Mouse (Mus musculus) G1E-ER4 (cell line): ENCODE measurements around the gene Notum. TPM values are rescaled to one million over a fixed set of nuclear protein-coding genes. Genes with fewer than 3 reads are reported as not detected.

Experiments
- GATA1 ChIP-seq: IDR thresholded peaks from one replicate; pipeline ENCODE4 v1.8.0; 2012; ENCODE audit warnings: low read length, inconsistent platforms
- polyA plus RNA-seq: library from polyadenylated mRNA; stranded (reverse); fragments of >175 nt; gene quantifications from 2 replicates; pipeline ENCODE4 v1.2.3, GENCODE M21; 2012

Notum gene
- polyA plus RNA-seq, 1 experiment = not detected

DNA sequence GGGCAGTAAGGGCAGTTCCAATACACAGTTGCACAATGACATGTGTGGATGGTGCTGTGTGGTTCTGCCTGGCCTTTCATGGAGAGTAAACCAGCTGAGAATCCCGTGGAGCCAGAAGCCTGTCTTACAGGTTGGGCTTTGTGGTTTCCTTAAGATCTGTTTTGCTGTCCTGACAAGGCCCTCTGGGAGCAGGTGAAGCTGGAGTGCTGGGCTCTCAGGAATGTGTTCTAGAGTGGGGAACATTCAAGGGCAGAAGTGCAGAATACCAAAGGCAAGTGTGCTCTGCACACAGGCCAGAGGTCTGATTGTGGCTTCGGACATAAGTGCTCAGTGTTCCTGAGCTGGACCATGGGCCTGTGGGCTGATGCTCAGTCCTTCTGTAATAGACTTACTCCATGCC, 23.7 kb upstream of the Notum start:
- TF ChIP-seq GATA1 = no peak

DNA sequence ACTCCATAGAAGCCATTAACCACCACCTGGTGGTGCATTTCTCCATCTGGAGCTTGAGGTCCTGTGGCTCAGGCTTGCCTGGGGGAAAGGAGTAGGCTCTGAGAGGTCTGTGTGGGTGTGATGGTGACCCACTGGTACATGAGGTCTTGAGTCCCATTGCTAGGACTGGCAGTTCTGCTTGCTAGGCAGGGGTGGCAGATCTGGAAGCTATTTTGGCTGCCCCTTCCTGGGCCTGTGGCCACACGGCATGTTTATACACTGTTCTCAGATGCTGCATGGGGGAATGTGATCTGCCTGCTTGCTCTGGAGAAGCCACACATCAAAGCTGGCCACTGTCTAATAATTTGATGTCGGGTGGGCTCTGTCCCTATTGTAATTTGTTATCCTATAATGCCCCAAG, 23.1 kb upstream of the Notum start:
- TF ChIP-seq GATA1 = no peak

DNA sequence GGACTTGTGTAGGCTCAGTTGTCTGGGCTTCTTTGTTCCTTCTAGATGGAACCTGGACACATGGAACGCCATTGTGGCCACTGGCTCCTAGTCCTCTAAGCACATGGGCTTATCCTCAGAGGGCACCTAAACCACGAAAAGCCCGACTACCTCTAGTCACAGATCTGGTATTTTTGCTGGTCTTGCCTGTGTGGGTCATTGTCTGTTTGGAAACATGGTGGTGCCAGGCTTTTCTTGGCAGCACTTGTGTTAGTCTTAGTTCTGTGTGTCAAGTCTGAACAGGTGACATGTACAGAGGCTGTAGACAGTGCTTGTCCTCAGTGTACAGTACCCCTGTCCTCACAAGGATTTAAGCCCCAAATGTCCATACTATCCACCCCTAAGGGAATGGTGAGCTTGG, 22.6 kb upstream of the Notum start:
- TF ChIP-seq GATA1 = no peak

- TF ChIP-seq GATA1 = no peak
Measured at GRCm38 (mm10) chr11:120682683-120683082, 21.7 kb upstream of the Notum start.

DNA sequence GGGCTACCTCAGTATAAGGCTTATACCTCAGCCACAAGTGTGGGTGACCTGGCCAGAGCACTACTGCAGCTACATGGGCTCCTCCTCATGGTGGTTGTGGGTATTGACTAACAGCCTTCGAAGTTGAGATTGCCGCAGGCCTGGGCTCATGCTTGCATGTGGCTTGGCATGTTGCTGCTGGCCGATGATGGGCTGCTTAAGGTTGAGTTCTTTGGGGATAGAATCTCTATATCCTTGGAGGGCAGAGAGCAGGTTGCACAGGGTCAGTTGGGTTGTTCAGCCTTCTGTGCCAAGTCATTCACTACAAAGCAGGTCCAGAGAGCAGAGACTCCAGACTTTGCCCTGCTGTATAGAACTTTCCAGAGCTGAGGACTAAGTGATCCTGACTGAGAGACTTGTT, 18.9 kb upstream of the Notum start:
- no peak for TF ChIP-seq GATA1

GRCm38 (mm10) chr11:120676951-120677350, 16.0 kb upstream of the Notum start:
- no peak for TF ChIP-seq GATA1

DNA sequence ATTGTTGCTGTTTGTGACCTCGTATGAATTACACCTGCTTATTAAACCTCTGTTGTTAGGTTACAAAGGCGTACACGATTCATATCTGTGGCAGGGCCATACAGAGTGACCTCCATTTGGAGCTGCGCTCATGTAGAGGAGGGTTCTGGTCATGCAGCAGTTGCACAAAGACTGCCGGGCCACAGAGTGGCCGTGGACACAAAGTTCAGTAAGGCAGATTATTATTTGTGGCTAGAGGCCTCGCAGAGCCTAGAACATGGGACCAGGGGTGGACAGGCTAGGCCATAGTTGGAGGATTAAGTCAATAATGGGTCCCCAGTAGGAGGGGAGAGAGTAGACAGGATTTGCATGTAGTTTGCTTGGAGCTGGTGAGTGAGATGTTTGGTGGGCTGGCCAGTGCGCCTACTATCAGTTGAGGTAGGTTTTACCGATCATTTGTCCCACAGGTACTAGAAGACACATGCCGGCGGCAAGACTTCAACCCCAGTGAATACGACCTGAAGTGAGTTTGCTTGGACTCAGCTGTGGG, 12.7 kb upstream of the Notum start:
- TF ChIP-seq GATA1 = no peak

DNA sequence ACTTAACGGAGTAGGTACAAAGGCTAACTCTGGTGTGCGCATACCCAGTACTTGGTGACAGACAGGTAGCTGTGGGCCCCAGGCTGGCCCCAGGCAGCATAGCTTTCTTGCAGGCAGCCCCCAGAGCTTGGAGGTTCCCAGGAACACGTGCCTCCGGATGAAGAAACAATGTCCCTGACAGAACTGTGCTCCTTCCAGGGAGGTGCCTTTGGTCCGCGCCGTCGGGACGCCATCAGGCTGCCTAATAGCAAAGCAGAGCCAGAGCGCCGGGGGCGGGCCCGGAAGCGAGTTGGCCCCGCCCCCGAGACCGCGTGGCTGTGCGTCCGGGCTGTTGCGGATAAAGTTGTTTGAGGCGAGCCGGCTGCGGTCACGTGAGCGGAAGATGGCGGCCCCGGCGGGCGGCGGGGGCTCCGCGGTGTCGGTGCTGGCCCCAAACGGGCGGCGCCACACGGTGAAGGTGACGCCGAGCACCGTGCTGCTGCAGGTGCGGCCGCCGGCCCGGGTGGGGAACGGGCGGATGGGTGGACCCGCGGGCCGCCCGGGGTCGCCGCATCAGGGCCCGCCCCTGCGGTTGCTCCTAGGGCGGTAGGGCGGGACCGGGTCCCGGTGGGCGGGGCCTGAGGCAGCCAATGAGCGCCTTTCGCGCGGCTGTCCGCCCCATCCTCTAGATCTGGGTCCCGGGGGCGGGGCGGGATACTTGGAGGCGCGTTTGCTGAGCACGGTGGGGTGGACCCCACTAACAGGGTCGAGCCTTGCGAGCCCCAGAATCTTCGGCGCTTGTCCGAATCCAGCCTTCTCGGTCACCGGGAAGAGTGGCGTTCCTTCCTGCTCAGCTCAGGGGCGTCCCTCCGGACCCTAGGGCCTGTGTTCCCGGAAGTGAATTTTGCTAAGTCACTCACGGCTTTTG, 12.0 kb upstream of the Notum start, which contains the start of gene Aspscr1:
Aspscr1 (plus strand) TSS at position 287 of the 907 bp plus-strand sequence.
- no peak for TF ChIP-seq GATA1

- no peak for TF ChIP-seq GATA1
Measured at GRCm38 (mm10) chr11:120666617-120667016, 5.6 kb upstream of the Notum start.

DNA sequence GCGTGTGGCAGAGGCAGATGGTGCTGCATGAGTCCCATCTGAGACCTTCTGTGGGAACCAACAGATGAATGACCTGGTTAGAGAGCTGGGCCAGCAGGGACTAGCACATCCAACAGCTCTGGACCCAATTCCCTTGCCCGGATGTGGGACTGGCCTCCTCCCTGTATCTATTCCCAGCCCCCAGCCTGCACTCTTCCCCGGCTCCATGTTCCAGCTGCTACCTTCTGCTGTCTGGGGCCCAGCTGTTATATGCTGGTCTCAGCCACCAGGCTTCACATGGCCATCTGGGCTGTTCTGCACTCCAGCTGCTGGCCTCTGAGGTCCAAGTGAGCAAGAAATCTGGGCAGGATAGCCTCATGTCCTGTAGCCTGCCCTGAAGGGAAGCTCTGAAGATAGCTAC, 4.4 kb upstream of the Notum start:
- no peak for TF ChIP-seq GATA1

DNA sequence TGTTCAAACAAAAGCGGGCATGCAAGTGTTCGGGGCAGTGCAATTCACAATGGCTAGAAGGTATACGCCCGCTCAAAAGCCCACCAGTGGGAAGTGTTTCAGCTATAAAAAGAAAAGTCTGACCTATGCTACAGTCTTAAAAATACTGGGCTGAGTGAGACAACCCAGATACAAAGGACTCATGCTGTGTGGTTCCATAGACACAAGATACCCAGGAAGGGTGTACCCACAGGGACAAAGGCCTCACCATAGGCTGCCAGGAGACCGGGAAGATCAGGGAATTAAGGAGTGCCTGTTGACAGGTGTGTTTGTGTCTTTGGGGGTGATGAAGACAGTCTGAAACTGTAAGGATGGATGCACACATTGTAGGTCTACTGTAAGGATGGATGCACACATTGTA, 2.7 kb upstream of the Notum start:
- TF ChIP-seq GATA1 = no peak

DNA sequence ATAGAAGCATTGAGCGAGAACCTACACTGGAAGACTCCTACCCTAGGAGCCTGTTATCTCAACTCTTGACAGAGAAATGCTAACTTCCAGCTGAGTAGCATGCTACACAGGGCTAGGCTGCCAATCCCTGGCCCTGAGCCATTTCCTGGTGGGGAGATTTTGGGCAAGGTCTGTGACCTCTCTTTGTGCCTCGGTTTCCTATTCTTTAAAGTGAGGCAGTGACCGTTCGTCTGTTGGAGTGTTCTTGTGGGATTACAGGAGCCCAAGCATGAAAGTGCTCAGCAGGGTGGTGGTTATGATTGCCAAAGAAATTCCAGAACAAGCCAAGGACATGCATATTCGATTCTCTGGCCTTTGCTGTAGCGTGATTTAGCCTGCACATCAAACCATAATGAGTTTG, 1.8 kb upstream of the Notum start:
- no peak for TF ChIP-seq GATA1

GRCm38 (mm10) chr11:120660301-120661075, 487 bp downstream of the Notum start:
- no peak for TF ChIP-seq GATA1

- no peak for TF ChIP-seq GATA1
Measured at GRCm38 (mm10) chr11:120659509-120660300, 1.3 kb downstream of the Notum start.

DNA sequence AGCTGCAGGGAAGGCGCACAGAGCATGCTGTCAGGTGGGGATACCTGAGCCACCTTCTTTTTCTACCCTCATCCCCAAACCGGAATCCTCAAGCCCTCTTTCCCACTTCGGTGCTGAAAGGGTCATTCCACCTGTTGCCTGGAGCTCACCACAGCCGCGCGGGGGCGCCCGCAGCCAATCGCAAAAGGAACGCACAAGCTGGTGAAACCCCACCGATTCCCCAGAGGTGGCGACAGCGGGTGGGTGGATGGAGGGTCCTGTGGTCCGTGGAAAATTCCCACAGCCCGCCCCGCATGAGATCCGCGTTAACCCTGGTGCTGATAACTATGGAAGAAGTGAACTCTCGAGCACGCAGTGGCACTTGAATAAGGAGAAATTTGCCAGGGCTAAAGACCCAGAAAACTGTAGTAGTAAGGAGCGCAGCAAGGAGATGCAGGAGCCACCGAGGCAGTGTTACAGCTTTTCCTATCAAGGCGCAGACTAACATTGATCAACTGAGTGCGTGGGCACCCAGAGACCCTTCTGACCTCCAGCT, 2.0 kb downstream of the Notum start:
- no peak for TF ChIP-seq GATA1
